ENCODE assay signal across 31 mouse cellular contexts in the genomic region with DNA sequence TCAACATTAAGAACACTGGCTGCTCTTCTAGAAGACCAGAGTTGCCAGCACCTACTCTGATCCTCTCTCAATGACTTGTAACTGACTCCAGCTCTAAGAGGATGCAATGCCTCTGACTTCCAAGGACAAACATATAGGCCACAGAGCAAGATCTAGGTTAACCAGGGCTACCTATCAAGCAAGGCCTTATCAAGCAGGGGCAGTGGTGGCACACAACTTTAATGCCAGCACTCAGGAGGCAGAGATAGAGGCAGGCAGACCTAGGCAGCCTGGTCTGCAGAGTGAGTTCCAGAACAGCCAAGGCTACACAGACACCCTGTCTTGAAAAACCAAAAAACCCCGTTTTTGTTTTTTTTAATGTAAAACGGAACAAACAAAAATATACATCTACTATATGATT. TPM values are rescaled to one million over a fixed set of nuclear protein-coding genes. Genes with fewer than 3 reads are reported as not detected.
DNase-seq lines count a peak whose midpoint lies in the region; ATAC-seq and TF ChIP-seq lines count a peak whose summit lies in the region.
"Had no signal": no experiment of that assay in that cellular context is flagged by ENCODE, and none has a peak within 500 bp of the region (broad histone marks: within the 10 kb centered on the region; RNA-seq: fewer than 3 reads in every experiment).

No protein-coding gene starts in this region.

- H3K4me1 ChIP-seq in stomach, embryonic 15.5 days = no peaks in the 10 kb centered on the region
- H3K4me1 ChIP-seq in stomach, postnatal 0 days (replicated peaks; ENCODE audit: control insufficient read depth, insufficient read depth) = no peaks in the 10 kb centered on the region
- H3K4me1 ChIP-seq in liver, embryonic 11.5 days (replicated peaks; ENCODE audit: control insufficient read depth, insufficient read depth, low read length) = no peaks in the 10 kb centered on the region
- peaks cover 6% of the 10 kb centered on the region for H3K4me1 ChIP-seq in liver, embryonic 16.5 days (ENCODE audit: control insufficient read depth, low read depth, low read length)
- H3K4me1 ChIP-seq: embryonic facial prominence, embryonic 15.5 days; forebrain, embryonic 15.5 days; heart, embryonic 13.5 days; limb, embryonic 15.5 days; lung, embryonic 15.5 days; midbrain, embryonic 13.5 days; neural tube, embryonic 13.5 days had no signal

- H3K9ac ChIP-seq in stomach, embryonic 15.5 days = no peak overlapping the region
- H3K9ac ChIP-seq in stomach, postnatal 0 days (ENCODE audit: low read length) = no peak overlapping the region
- no peak overlapping the region for H3K9ac ChIP-seq in liver, embryonic 11.5 days (ENCODE audit: low read depth, low read length)
- H3K9ac ChIP-seq in liver, embryonic 16.5 days (ENCODE audit: low read depth, low read length) = no peak overlapping the region
- H3K9ac ChIP-seq: embryonic facial prominence, embryonic 15.5 days; forebrain, embryonic 15.5 days; heart, embryonic 13.5 days; hindbrain, embryonic 14.5 days; limb, embryonic 15.5 days; lung, embryonic 15.5 days; midbrain, embryonic 13.5 days; neural tube, embryonic 13.5 days had no signal

- H3K27ac ChIP-seq in stomach, embryonic 15.5 days = no peak overlapping the region
- no peak overlapping the region for H3K27ac ChIP-seq in stomach, postnatal 0 days (replicated peaks)
- no peak overlapping the region for H3K27ac ChIP-seq in liver, embryonic 11.5 days (ENCODE audit: low read depth, low read length)
- no peak overlapping the region; the same call in 1 of the 2 replicates for H3K27ac ChIP-seq in liver, embryonic 16.5 days (ENCODE audit: low read length)
- H3K27ac ChIP-seq: embryonic facial prominence, embryonic 10.5 days; embryonic facial prominence, embryonic 15.5 days; forebrain, embryonic 15.5 days; gastrocnemius, adult 2 months; heart, adult 2 months; heart, embryonic 13.5 days; hindbrain, embryonic 14.5 days; layer of hippocampus, adult 2 months; limb, embryonic 10.5 days; limb, embryonic 15.5 days; lung, embryonic 15.5 days; midbrain, embryonic 13.5 days; neural tube, embryonic 13.5 days had no signal

- no peak for TF ChIP-seq EP300 in stomach, postnatal 0 days (optimal IDR thresholded peaks at IDR 0.05)

- H3K36me3 ChIP-seq in stomach, embryonic 15.5 days = no peaks in the 10 kb centered on the region
- H3K36me3 ChIP-seq in stomach, postnatal 0 days (ENCODE audit: control insufficient read depth, insufficient read depth, low read length) = no peaks in the 10 kb centered on the region
- H3K36me3 ChIP-seq in liver, embryonic 11.5 days (ENCODE audit: control insufficient read depth, insufficient read depth, low read length) = no peaks in the 10 kb centered on the region
- H3K36me3 ChIP-seq in liver, embryonic 16.5 days (ENCODE audit: control insufficient read depth, insufficient read depth) = no peaks in the 10 kb centered on the region
- H3K36me3 ChIP-seq: embryonic facial prominence, embryonic 10.5 days; embryonic facial prominence, embryonic 15.5 days; forebrain, embryonic 15.5 days; limb, embryonic 10.5 days; limb, embryonic 15.5 days; lung, embryonic 15.5 days; midbrain, embryonic 13.5 days had no signal

- peak; percentile 65; the same call in 1 of the 2 replicates for ATAC-seq in stomach, embryonic 15.5 days (ENCODE audit: insufficient read depth, low FRiP score, low read depth)
- no peak for ATAC-seq in stomach, postnatal 0 days (ENCODE audit: low FRiP score, low TSS enrichment)
- ATAC-seq in liver, embryonic 11.5 days (replicated peaks; ENCODE audit: low FRiP score) = peak; percentile 75
- peak; percentile 97 for ATAC-seq in liver, embryonic 16.5 days (ENCODE audit: low read depth)
- ATAC-seq: forebrain, embryonic 15.5 days; midbrain, embryonic 13.5 days; Patski had no signal

- H3K4me2 ChIP-seq in stomach, embryonic 15.5 days = no peak overlapping the region
- H3K4me2 ChIP-seq in stomach, postnatal 0 days (replicated peaks; ENCODE audit: low read depth) = no peak overlapping the region
- no peak overlapping the region for H3K4me2 ChIP-seq in liver, embryonic 11.5 days
- H3K4me2 ChIP-seq in liver, embryonic 16.5 days (ENCODE audit: low read depth, low read length) = no peak overlapping the region
- H3K4me2 ChIP-seq: embryonic facial prominence, embryonic 15.5 days; forebrain, embryonic 15.5 days; heart, embryonic 13.5 days; hindbrain, embryonic 14.5 days; limb, embryonic 15.5 days; lung, embryonic 15.5 days; midbrain, embryonic 13.5 days; neural tube, embryonic 13.5 days had no signal

- H3K4me3 ChIP-seq in stomach, embryonic 15.5 days (replicated peaks) = no peak overlapping the region
- H3K4me3 ChIP-seq in stomach, postnatal 0 days (ENCODE audit: low read depth, low read length) = no peak overlapping the region
- no peak overlapping the region for H3K4me3 ChIP-seq in liver, embryonic 11.5 days (ENCODE audit: low read depth, low read length)
- no peak overlapping the region for H3K4me3 ChIP-seq in liver, embryonic 16.5 days (ENCODE audit: low read depth, low read length)
- H3K4me3 ChIP-seq: embryonic facial prominence, embryonic 10.5 days; embryonic facial prominence, embryonic 15.5 days; forebrain, embryonic 15.5 days; gastrocnemius, adult 2 months; heart, adult 2 months; heart, embryonic 13.5 days; layer of hippocampus, adult 2 months; limb, embryonic 10.5 days; limb, embryonic 15.5 days; lung, embryonic 15.5 days; megakaryocyte, embryonic 14.5 days; midbrain, embryonic 13.5 days; neural tube, embryonic 13.5 days had no signal

- no peak for DNase-seq in stomach, postnatal 0 days (ENCODE audit: low spot score)
- no peak for DNase-seq in liver, embryonic 11.5 days (ENCODE audit: low spot score)
- DNase-seq in spleen, postnatal 36 days (ENCODE audit: low spot score in 2 of 2) = peak; percentile 40 to 59
- no peak for DNase-seq in right cerebral cortex, postnatal 14 days
- no peak for DNase-seq in thymus, adult 18-20 months
- DNase-seq in ovary, adult 18-20 months (ENCODE audit: low spot score) = no peak
- DNase-seq: adrenal gland, postnatal 10 days; cerebellum, adult 18-20 months; cerebellum, postnatal 10 days; gastrocnemius, adult 2 months; gastrocnemius, postnatal 36 days; heart, adult 2 months; heart, postnatal 10 days; kidney, adult 11 months; kidney, postnatal 25 days; thymus, postnatal 36 days had no signal

- no peaks in the 10 kb centered on the region for H3K27me3 ChIP-seq in stomach, embryonic 15.5 days (replicated peaks)
- H3K27me3 ChIP-seq in stomach, postnatal 0 days (ENCODE audit: control insufficient read depth, insufficient read depth, low read length) = no peaks in the 10 kb centered on the region
- no peaks in the 10 kb centered on the region for H3K27me3 ChIP-seq in liver, embryonic 11.5 days (replicated peaks; ENCODE audit: control insufficient read depth, insufficient read depth, low read length)
- no peaks in the 10 kb centered on the region for H3K27me3 ChIP-seq in liver, embryonic 16.5 days (ENCODE audit: control insufficient read depth, insufficient read depth, low read depth, low read length)
- H3K27me3 ChIP-seq: embryonic facial prominence, embryonic 15.5 days; forebrain, embryonic 15.5 days; heart, embryonic 13.5 days; limb, embryonic 15.5 days; lung, embryonic 15.5 days; megakaryocyte, embryonic 14.5 days; midbrain, embryonic 13.5 days; neural tube, embryonic 13.5 days; Patski had no signal

- 82% methylated on average over 2 of the region's 2 CpGs for WGBS in stomach, embryonic 15.5 days
- WGBS in stomach, postnatal 0 days = 95% methylated on average over 2 of the region's 2 CpGs
- WGBS in liver, embryonic 11.5 days = 86% methylated on average over 2 of the region's 2 CpGs
- 47% methylated on average over 2 of the region's 2 CpGs for WGBS in liver, embryonic 16.5 days (ENCODE audit: insufficient replicate concordance)

- TF ChIP-seq CTCF in stomach, postnatal 0 days (IDR thresholded peaks at IDR 0.05; ENCODE audit: low read depth) = no peak

- no peaks in the 10 kb centered on the region for H3K9me3 ChIP-seq in stomach, embryonic 15.5 days
- H3K9me3 ChIP-seq in stomach, postnatal 0 days (ENCODE audit: control insufficient read depth, low read length) = no peaks in the 10 kb centered on the region
- H3K9me3 ChIP-seq in liver, embryonic 11.5 days (ENCODE audit: control insufficient read depth, low read length) = no peaks in the 10 kb centered on the region
- H3K9me3 ChIP-seq in liver, embryonic 16.5 days (replicated peaks; ENCODE audit: control insufficient read depth, low read length) = no peaks in the 10 kb centered on the region
- H3K9me3 ChIP-seq: embryonic facial prominence, embryonic 10.5 days; embryonic facial prominence, embryonic 15.5 days; forebrain, embryonic 15.5 days; heart, embryonic 13.5 days; limb, embryonic 10.5 days; limb, embryonic 15.5 days; lung, embryonic 15.5 days; megakaryocyte, embryonic 14.5 days; midbrain, embryonic 13.5 days; neural tube, embryonic 13.5 days had no signal

RNA-seq across cellular contexts. Expression of a gene that starts 34.0 kb away (rescaled TPM):
- 16.1 and 17.2 TPM in 2 replicates for polyA plus RNA-seq in stomach, embryonic 15.5 days (2015; fragmentation: Nextera tagmentation; extraction: Ambion mirVana)
- polyA plus RNA-seq in stomach, postnatal 0 days (2015; fragmentation: Nextera tagmentation; extraction: Ambion mirVana) = 9.4 and 9.6 TPM in 2 replicates
- polyA plus RNA-seq in liver, embryonic 11.5 days (2014; fragmentation: Nextera tagmentation; extraction: Ambion mirVana) = 15.9 and 18.0 TPM in 2 replicates
- polyA plus RNA-seq in liver, embryonic 16.5 days (2015; fragmentation: Nextera tagmentation; extraction: Ambion mirVana) = 14.9 and 17.0 TPM in 2 replicates

RNA-seq across cellular contexts. Expression of a gene that starts 34.2 kb away (rescaled TPM):
- 157 and 159 TPM in 2 replicates for polyA plus RNA-seq in stomach, embryonic 15.5 days (2015; fragmentation: Nextera tagmentation; extraction: Ambion mirVana)
- 218 and 228 TPM in 2 replicates for polyA plus RNA-seq in stomach, postnatal 0 days (2015; fragmentation: Nextera tagmentation; extraction: Ambion mirVana)
- polyA plus RNA-seq in liver, embryonic 11.5 days (2014; fragmentation: Nextera tagmentation; extraction: Ambion mirVana) = 187 and 198 TPM in 2 replicates
- polyA plus RNA-seq in liver, embryonic 16.5 days (2015; fragmentation: Nextera tagmentation; extraction: Ambion mirVana) = 292 and 315 TPM in 2 replicates

RNA-seq across cellular contexts. Expression of a gene that starts 58.7 kb away (rescaled TPM):
- polyA plus RNA-seq in stomach, embryonic 15.5 days (2015; fragmentation: Nextera tagmentation; extraction: Ambion mirVana) = not detected in 2 replicates
- polyA plus RNA-seq in stomach, postnatal 0 days (2015; fragmentation: Nextera tagmentation; extraction: Ambion mirVana) = 0.02 TPM in 1 of 2 replicates, not detected in the other
- polyA plus RNA-seq in liver, embryonic 11.5 days (2014; fragmentation: Nextera tagmentation; extraction: Ambion mirVana) = 0.04 and 0.23 TPM in 2 replicates
- polyA plus RNA-seq in liver, embryonic 16.5 days (2015; fragmentation: Nextera tagmentation; extraction: Ambion mirVana) = 0.02 and 0.11 TPM in 2 replicates
- polyA plus RNA-seq: embryonic facial prominence, embryonic 10.5 days; embryonic facial prominence, embryonic 15.5 days; lung, embryonic 15.5 days had no signal

Comparison
In these comparisons a context has a peak if more than half of its experiments do, and no peak if none do; other contexts are left out.
1. DNase-seq: peak in spleen, postnatal 36 days (2 of 2); none in stomach, postnatal 0 days (single experiment), liver, embryonic 11.5 days (single experiment), right cerebral cortex, postnatal 14 days (single experiment), thymus, adult 18-20 months (0 of 2) and ovary, adult 18-20 months (single experiment).